Mouse (Mus musculus): Measurements from ENCODE around the gene Lingo1.

Lingo1 gene

GRCm38 (mm10) chr9:56589762-56590161 lies 206.5 kb downstream of the Lingo1 start:
- DNase-seq, result no peak

GRCm38 (mm10) chr9:56584043-56584424 lies 212.2 kb downstream of the Lingo1 start:
- DNase-seq, result no peak

GRCm38 (mm10) chr9:56583139-56584042 lies 212.9 kb downstream of the Lingo1 start:
- no peak for DNase-seq

GRCm38 (mm10) chr9:56582628-56583027 lies 213.6 kb downstream of the Lingo1 start:
- DNase-seq, result no peak

GRCm38 (mm10) chr9:56581700-56582099 lies 214.6 kb downstream of the Lingo1 start:
- DNase-seq, result no peak

GRCm38 (mm10) chr9:56581016-56581415 lies 215.3 kb downstream of the Lingo1 start:
- no peak for DNase-seq

- no peak for DNase-seq
Measured at GRCm38 (mm10) chr9:56580101-56580500, 216.2 kb downstream of the Lingo1 start.

GRCm38 (mm10) chr9:56577405-56577804 lies 218.9 kb downstream of the Lingo1 start:
- DNase-seq, result no peak

GRCm38 (mm10) chr9:56572534-56573479 lies 223.5 kb downstream of the Lingo1 start:
- DNase-seq, result peak; percentile 46
